Mouse (Mus musculus) layer of hippocampus, postnatal 14 days (tissue): ENCODE measurements around the gene Zkscan8. TPM values are rescaled to one million over a fixed set of nuclear protein-coding genes. Genes with fewer than 3 reads are reported as not detected.
A peak's percentile ranks its signal among the peaks of the same experiment; 100 is the strongest.
"Not testable (repeated sequence)": the region's sequence is repeated elsewhere in the genome, so short reads cannot be mapped to it uniquely, and the experiment has no call there.

ENCODE experiments used
- DNase-seq, 2 experiments: peaks; one replicate each; pipeline ENCODE4 v3.0.0; 2021 to 2022; ENCODE audit warnings: low spot score in 2 of 2, mixed read lengths in 1 of 2
- long read RNA-seq, 2 experiments: library from polyadenylated mRNA; stranded (forward); transcript quantifications; one replicate each; pipeline ENCODE4 v2.0.0; 2021
- total RNA-seq, 2 experiments: library from RNA; stranded (reverse); gene quantifications; 2 replicates each; pipeline ENCODE4 v1.2.3; 2021

The Zkscan8 gene
- 10 to 100 TPM; 16.2 to 16.9 TPM for total RNA-seq
- long read RNA-seq, experiment 1, partial matches to known transcripts, result 0 of 1 reads
- long read RNA-seq, experiment 1, other reads (novel, unspliced or antisense), result 1 of 1 reads
- long read RNA-seq, experiment 2, partial matches to known transcripts, result 0 of 2 reads
- long read RNA-seq, experiment 2, other reads (novel, unspliced or antisense), result 2 of 2 reads

DNA sequence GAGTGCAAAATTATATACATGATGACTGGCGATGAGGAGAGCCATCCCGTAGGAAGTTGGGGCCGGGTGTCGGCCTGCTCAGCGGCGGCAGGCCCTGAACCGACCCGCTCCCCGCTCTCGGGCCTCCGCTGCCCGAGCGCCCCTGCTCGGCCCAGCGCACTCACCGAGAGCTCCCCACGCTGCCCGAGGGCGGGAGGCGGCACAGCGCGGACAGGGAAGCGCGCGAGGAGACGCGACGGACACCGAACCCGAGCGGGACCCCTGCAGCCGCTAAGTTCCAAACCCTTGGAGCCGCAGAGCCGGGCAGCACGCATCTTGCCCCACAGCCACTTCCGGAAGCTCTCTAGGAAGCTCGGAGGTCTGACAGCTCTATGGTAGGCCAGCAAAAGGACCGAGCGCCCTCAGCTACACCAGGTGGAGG lies at the start of gene Zkscan8:
TSS of gene Zkscan8 (minus strand) at position 340 of the 421 bp plus-strand sequence.
- peak; percentile 87 to 88 for DNase-seq

DNA sequence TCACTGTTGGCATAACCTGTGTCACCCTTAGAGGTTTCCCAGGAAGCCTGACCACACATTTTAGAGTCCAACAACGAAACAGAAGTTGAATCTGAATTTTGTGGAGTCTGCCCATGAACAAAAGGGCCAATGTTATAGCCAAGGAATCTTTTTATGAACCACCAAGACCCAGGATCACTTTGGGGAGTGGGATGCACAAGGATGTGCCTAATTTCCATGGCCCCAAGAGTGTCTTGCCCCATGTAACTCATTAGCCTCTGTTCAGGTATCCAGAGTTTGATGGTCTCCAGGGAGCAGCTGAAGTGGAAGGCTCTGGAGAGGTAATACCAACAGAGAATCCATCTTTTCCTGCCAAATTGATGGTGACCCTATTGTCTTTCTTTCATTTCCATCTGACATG lies 28.9 kb upstream of the Zkscan8 start, which contains the start of gene Olfr1535:
TSS of gene Olfr1535 (minus strand) at position 101 of the 400 bp plus-strand sequence.
- DNase-seq, result no peak

DNA sequence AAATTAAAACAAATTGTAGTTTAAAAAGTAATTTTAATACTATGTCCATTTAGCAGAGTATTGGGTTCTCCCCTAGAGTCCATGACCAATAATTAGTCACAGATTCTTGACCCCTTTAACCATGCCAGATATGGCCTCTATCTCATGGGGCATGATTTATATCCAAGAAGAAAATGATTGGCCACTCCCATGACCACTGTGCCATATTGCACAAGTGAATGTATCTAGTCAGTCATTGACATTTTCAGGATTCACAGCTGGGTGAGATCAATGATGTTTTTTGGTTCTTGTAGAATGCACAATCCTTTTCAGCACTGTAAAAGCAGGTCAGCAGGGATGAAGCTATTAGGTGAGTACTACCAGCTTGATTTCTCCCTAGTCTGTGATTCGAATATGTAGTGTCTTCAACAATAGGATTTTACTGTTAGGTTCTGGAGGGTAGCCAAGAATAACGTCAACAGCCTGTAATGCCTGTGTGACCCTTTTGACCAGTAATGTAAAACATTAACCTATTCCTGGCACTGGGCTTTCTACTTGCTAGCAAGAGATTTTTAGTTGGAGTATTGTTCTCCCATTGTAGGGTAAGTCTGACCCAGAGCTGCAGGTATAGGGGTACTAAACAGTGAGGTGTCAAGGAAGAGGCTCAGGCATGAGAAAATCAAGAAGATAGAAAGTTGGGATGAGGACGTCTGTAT lies 19.6 kb upstream of the Zkscan8 start:
- DNase-seq, result no peak

DNA sequence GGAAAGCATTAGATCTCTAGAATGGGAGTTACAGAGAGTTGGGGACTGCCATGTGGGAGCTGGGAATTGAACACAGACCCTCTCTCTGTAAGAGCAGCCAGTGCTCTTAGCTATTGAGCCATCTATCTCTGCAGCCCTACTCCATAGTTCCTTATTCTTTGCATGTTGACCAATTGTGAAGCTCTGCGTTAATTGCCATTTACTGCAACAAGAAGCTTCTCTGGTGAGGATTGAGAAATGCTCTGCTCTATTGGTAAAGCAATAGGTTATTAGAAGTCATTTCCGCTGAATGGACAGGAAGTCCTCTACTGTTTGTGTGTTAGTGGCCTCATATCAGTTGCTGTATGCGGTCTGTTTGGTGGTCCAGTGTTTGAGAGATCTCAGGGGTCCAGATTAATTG lies 18.6 kb upstream of the Zkscan8 start:
- DNase-seq, result no peak

DNA sequence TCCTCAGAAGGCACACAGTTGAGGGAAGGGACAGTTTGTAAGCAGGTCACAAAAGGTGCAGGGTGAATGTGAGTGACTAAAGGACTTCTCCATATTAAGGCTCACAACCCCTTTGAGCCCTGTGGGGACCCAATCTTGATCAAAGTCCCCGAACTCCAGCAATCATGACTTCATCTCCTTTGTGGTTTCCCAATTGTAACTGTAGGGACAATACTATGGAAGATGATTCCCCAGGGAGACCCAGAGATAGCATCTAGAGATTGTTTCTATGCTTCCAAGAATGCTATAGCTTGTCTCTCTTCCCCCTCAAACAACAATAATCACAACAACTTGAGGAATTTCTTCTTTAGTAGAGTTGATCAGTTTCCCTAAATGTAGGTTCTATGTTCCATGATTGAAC lies 11.8 kb upstream of the Zkscan8 start, which contains the start of gene Olfr1366:
TSS of gene Olfr1366 (minus strand) at position 101 of the 400 bp plus-strand sequence.
- DNase-seq, result no peak

DNA sequence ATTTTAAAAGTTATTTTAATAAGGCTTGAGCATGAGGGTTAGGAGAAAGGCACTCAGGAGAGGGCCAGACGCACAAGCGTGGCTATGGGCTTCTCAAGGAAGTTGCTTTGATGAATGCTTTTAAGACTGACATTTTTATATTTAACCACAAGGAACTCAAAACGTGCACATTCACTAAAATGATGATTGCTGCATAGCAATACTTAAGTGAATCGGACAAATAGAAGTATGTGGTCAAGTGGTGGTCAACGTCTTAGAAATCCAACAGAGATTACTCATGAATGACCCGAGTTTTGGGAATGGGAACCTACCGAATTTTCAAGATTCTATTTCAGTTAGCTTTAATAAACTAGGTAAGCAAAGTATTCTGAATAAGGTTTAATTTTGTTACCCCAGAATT lies 784 bp downstream of the Zkscan8 start:
- DNase-seq, result no peak

DNA sequence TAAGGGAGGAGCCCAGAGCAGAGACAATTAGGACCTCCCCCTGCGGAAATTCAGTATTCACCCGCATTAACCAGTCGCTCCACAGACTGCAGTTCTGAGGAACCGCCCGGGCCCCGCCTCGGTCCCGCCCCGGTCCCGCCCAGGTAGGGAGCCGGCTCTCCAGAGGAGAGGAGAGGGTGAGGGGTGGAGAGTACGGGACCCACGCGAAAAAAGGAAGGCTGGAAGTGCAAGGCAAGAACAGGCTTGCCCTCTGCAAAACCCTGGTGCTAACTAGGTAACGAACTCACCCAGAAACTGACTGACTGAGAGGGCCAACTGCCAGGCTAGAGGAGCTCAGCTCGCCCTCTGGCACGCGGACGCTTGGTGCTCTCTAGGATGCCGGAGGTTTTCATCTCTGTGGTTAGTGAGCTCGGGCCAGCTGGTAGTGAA lies 24.7 kb downstream of the Zkscan8 start:
- peak; percentile 73 to 81 for DNase-seq

DNA sequence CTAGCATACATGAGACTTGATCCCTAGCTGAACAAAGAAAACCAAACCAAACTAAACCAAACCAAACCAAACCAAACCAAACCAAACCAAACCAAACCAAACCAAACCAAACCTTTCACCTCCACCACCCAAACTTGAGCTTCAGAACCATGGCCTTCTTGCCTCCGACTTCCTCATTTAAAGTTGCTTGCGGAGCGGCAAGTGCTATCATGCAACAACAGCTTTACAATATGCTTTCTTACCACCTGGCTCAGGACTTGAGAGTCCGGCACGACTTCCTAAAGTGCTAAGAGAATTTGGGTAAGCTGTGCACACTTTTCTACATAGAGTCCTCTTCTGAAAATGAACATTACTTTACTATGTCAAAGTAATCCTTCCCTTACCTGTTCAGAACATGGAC lies 28.6 kb downstream of the Zkscan8 start:
- no peak for DNase-seq

DNA sequence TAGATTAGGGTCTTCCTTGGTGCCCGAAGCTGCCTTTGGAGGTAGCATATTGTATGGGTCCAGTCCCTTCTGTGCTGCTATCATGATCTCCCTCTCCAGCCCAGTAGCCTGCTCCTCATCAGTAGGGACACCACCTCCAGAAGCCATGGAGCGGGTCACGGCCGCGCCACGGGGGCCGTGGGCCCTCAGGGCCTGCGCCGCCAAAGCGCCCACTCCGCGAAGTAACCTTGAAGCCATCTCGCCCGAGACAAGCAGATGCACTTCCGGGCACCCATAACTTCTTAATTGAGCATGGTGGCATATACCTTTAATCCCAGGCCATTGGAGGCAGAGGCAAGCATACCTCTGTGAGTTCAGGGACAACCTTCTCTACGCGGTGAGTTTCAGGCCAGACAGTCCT lies 29.7 kb downstream of the Zkscan8 start, which contains the start of gene Gm11273:
TSS of gene Gm11273 (minus strand) at position 237 of the 400 bp plus-strand sequence.
- not testable (repeated sequence) for DNase-seq

DNA sequence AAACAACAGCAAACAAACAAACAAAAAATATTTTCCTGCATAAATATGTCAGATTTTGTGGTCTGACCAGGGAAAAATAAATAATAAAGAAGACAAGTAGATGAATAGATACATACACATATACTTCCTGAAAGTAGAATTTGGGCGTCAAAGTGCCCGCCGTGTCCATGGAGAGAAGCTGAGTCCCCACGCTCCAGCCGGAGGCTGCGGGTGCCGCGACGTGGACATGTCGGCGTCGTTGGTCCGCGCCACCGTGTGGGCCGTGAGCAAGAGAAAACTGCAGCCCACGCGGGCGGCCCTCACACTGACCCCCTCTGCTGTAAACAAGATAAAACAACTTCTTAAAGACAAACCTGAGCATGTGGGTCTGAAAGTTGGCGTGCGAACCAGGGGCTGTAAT lies 35.8 kb downstream of the Zkscan8 start, which contains the start of gene AK157302:
TSS of gene AK157302 (plus strand) at position 144 of the 400 bp plus-strand sequence.
- no peak for DNase-seq

DNA sequence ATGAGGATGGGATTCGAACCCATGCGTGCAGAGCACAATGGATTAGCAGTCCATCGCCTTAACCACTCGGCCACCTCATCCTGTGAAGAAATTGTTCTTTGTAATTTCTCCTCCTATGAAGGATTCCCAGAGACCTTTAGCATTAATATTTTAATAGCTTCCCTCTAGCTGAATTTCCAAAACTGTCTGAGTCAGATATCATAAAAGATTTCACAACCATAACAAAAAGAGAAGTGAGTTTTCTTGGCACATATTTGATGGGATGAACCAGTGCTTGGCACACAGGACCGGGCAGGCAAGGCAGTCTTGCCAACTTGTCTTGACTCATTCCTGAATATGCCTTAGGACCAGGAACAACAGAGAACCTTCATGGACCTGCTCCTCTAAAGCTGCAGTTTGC lies 38.1 kb downstream of the Zkscan8 start:
- DNase-seq, result no peak

DNA sequence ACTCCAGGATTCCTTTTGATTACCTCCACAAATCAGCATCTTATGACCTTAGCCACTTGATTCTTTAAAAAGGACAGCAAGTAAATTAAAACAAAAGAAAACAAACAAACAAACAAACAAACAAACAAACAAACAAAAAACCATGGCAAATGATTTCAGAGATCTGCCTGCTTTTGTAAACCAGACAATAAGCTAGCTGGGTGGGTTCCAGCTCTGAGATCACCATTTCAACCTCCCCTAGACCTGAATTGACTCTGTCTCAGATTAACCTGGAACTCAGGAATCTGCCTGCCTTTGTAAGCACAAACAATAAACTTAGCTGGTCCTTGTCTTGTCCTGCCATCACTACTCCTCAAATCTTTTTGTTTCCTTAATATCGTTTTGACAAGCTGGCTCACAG lies 44.0 kb downstream of the Zkscan8 start:
- DNase-seq, result no peak

DNA sequence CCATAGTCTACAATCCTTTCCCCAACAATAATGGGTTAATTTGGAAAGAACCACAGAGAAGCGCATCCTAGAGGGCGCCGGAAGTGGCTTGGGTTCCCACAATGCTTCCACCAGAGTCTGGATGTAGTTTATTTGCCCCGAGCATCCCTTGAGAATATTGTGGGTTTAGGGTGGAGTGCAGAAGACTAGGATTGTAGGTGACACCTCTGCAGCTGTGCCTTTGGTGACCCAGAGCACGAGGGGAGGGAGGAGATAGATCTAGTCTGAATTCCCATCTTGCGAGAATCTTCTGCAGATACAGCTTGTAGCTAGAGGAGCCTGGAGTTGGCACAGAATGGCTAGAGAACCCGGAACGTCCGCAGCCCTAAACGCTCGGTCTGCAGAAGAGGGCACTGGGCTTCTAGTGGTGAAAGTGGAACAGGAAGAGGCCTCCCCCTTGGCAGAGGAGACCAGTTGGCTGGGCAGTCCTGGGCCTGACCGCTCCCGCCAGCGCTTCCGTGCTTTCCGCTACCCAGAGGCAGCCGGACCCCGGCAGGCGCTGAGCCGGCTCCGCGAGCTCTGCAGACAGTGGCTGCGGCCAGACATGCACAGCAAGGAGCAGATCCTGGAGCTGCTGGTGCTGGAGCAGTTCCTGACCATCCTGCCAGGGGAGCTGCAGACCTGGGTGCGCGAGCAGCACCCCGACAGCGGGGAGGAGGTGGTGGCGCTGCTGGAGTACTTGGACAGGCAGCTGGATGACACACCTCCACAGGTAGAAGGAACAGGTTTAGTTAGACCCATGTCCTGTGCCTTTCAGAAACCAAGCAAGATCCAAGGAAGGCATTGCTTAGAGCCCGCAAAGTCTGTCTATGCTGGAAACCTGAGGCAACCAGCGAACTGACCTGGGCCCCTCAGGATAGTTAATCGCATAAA lies 51.9 kb downstream of the Zkscan8 start, which contains the start of the genes Zkscan4 and Gm10065:
TSS of gene Zkscan4 (plus strand) at position 149 of the 912 bp plus-strand sequence.
TSS of gene Gm10065 (minus strand) at position 683 of the 912 bp plus-strand sequence.
- DNase-seq, result peak; percentile 77 to 84

DNA sequence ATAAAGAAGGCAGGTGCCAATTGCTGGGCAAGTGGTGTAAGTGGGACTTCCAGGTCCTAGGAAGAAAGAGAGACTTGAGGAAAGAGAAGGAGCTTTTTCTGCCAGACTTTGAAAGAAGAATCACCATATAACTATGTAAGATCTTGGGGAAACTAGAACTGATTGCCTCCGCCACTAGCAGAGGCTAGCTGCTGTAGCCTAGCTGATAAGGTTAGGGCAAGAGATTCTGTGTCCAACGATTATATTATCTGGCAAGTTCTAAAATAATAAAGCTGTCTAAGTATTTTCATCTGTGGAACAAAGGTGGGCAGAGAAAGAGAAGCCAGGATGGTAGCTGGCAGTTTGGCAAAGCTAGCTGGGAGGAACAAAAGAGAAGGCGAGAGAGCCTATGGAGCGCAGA lies 58.5 kb downstream of the Zkscan8 start:
- DNase-seq, result no peak

DNA sequence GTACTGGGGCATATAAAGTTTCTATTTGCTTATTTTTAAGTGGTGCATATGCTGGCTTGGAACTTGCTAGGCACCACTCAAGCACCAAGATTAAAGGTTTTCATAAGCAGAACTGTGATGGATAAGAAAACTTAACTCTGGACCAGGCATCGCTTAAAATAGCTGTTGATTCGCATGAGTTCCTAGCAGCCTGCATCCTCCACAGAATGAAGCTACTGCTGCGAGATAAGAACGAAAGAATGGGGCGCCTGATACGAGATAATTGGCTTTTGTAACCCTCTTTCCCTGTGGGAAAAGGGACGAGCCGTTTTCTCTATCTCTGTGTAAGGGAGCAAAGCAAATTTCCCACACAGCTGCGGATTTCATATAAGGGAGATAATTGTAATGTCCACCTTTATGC lies 61.8 kb downstream of the Zkscan8 start:
- no peak for DNase-seq

DNA sequence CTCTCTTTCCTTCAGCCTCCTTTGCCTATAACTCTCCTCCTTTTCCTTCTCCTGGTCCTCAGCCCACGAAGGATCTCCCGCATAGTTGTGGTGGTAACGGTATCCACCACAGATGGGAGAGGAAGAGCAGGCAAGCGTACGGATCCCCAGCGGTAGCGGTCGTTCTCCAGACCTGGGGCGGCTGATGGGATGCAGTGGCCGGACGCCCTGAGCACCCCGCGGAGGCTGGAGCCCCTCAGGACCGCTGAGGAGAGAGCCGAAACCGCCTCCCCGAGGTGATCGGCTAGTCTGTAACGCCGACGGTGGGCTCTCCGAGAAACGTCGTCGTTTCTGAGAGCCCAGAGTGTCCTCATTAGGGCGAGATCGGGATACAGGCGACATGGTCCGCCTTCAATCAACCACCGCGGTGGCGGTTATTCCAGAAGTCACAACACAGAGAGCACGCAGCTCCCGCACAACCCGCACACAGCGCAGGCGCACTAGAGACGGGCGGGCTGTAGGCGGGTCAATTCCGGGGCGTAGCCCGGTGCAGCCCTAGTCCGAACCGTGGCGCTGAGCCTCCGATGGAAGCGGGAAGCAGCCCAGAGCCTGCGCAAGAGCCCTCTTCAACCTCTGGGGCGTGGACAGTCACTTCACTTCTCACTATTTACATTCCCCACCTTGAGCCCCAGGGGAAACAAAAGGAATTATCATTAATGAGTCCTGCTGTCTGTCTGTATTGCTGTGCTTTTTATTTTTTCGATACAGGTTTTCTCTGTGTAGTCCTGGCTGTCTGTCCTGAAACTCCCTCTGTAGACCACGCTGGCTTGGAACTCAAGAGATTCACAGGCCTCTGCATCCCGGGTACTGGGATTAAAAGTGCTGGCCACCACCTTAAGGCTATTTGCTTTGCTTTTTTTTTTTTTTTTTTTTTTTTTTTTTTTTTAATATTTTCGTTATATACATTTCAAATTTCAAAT lies 62.6 kb downstream of the Zkscan8 start, which contains the start of gene Nkapl:
TSS of gene Nkapl (minus strand) at position 449 of the 959 bp plus-strand sequence.
- peak; percentile 61 to 76 for DNase-seq

DNA sequence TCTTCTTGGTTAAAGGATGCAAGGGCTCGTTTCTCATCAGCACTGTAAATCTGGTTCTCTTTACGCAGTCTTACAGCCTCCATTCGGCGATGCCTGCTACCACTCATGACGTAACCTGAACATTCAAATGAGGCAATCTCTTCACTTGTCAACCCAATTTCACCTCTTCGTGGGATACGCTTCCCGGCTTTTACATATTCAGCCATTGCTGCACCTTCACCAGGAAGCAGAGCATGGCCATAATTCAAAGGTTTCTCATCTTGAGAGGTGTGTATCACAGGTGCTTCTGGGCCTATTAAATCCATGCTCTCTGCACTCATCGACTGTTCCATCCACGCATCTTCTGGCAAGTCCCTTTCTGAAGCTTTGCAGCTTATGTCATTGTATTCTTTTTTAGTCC lies 63.6 kb downstream of the Zkscan8 start:
- no peak for DNase-seq
